Mouse (Mus musculus) thymus, adult 2 months (tissue): Measurements from ENCODE around the gene Eps8.

Experiments used
- CTCF ChIP-seq: fragments of 200-500 bp; IDR thresholded peaks from 2 replicates; pipeline ENCODE4 v1.5.1; 2012; ENCODE audit warnings: mild to moderate bottlenecking, control low read depth, low read length, moderate library complexity, borderline replicate concordance; ENCODE audit not compliant: control insufficient read depth, poor library complexity, insufficient read depth; ENCODE audit errors: extremely low read depth
- POLR2A ChIP-seq: fragments of 200-500 bp; IDR thresholded peaks from 2 replicates; pipeline ENCODE4 v1.6.1; 2012; ENCODE audit warnings: mild to moderate bottlenecking, low read length, control low read depth, moderate library complexity; ENCODE audit not compliant: control insufficient read depth, poor library complexity, insufficient read depth; ENCODE audit errors: extremely low read depth

GRCm38 (mm10) chr6:137682629-137683028 is 28.0 kb upstream of the Eps8 start:
- TF ChIP-seq CTCF, result no peak
- TF ChIP-seq POLR2A, result no peak
